Mouse (Mus musculus) midbrain, postnatal 0 days (tissue): ENCODE measurements around the gene Syna. TPM values are rescaled to one million over a fixed set of nuclear protein-coding genes. Genes with fewer than 3 reads are reported as not detected.
A peak's percentile ranks its signal among the peaks of the same experiment; 100 is the strongest.

Experiments used
- ATAC-seq: fragments of 200-750 bp; cut with Nextera tagmentation; 2 replicates; pipeline ENCODE4 v1.8.0; 2017; ENCODE audit warnings: moderate number of reproducible peaks, mild to moderate bottlenecking, moderate TSS enrichment, moderate library complexity; ENCODE audit not compliant: low FRiP score
- DNase-seq: peaks from one replicate; pipeline ENCODE4 v3.0.0-alpha.2; 2015; ENCODE audit warnings: low spot score
- H3K27ac ChIP-seq: fragments of 300-500 bp; sonication (generic); 2 replicates; pipeline ENCODE4 v1.5.1; 2014; ENCODE audit warnings: low read depth, mild to moderate bottlenecking, low read length, mixed read lengths
- H3K27me3 ChIP-seq: fragments of 300-500 bp; sonication (generic); 2 replicates; pipeline ENCODE4 v1.6.1; 2014; ENCODE audit warnings: low read length, control low read depth, mixed read lengths; ENCODE audit not compliant: insufficient read depth
- H3K36me3 ChIP-seq: fragments of 300-500 bp; sonication (generic); 2 replicates; pipeline ENCODE4 v1.6.1; 2014; ENCODE audit warnings: low read length, control low read depth, mixed read lengths; ENCODE audit not compliant: insufficient read depth
- H3K4me1 ChIP-seq: fragments of 300-500 bp; sonication (generic); 2 replicates; pipeline ENCODE4 v1.6.1; 2014; ENCODE audit warnings: mild to moderate bottlenecking, control low read depth, antibody characterized with exemption, low read length, mixed read lengths; ENCODE audit not compliant: insufficient read depth
- H3K4me2 ChIP-seq: fragments of 300-500 bp; sonication (generic); 2 replicates; pipeline ENCODE4 v1.6.1; 2014; ENCODE audit warnings: low read depth, mild to moderate bottlenecking, low read length, mixed read lengths; ENCODE audit not compliant: poor library complexity, severe bottlenecking
- H3K4me3 ChIP-seq: fragments of 300-500 bp; sonication (generic); 2 replicates; pipeline ENCODE4 v1.5.1; 2014; ENCODE audit warnings: low read depth, mild to moderate bottlenecking, low read length, moderate library complexity
- H3K9ac ChIP-seq: fragments of 300-500 bp; sonication (generic); replicated peaks from 2 replicates; pipeline ENCODE4 v1.6.1; 2014; ENCODE audit warnings: mild to moderate bottlenecking, low read length, moderate library complexity, mixed read lengths; ENCODE audit not compliant: poor library complexity, severe bottlenecking
- H3K9me3 ChIP-seq: fragments of 300-500 bp; sonication (generic); 2 replicates; pipeline ENCODE4 v1.6.1; 2016; ENCODE audit warnings: low read length, control low read depth
- CTCF ChIP-seq: IDR thresholded peaks from 2 replicates; pipeline ENCODE4 v1.5.1; 2016; ENCODE audit warnings: antibody characterized with exemption, mild to moderate bottlenecking
- WGBS: fragments of 180-500 bp; shearing (Covaris S2); extraction: QIAGEN DNeasy Blood & Tissue Kit; methylation state at CpG from one replicate; pipeline ENCODE4 v1.1.7; 2014; 5-methylcytosine and 5-hydroxymethylcytosine counted together
- microRNA-seq: library from miRNA; unstranded; fragments of <30 nt; microRNA quantifications from one replicate; pipeline ENCODE4, GENCODE M21; 2016; ENCODE audit warnings: borderline number of aligned reads
- polyA plus RNA-seq: library from polyadenylated mRNA; unstranded; fragments of >200 nt; fragmentation: Nextera tagmentation; extraction: Ambion mirVana; gene quantifications from 2 replicates; pipeline ENCODE4 v1.2.1, GENCODE M21; 2015
- total RNA-seq: library from RNA; depleted of rRNA; stranded (reverse); fragments of >200 nt; gene quantifications from 2 replicates; pipeline ENCODE4 v1.2.3, GENCODE M21; 2014; rRNA removed

Syna gene
- total and polyA plus RNA-seq, 2 experiments from 2014 or later, result 1.1 TPM; not detected in 1

- no peak for TF ChIP-seq CTCF
- no peaks in the 10 kb centered on the region for H3K27me3 ChIP-seq
- peaks cover 56% of the 10 kb centered on the region for H3K36me3 ChIP-seq
- ATAC-seq, result no peak
- no peaks in the 10 kb centered on the region for H3K4me1 ChIP-seq
- no peak overlapping the region for H3K4me2 ChIP-seq
- H3K9me3 ChIP-seq, result no peaks in the 10 kb centered on the region
- H3K4me3 ChIP-seq, result no peak overlapping the region
- no peak overlapping the region for H3K9ac ChIP-seq
- no peak for DNase-seq
- 57% methylated on average over 2 of the region's 2 CpGs for whole genome bisulfite sequencing
- H3K27ac ChIP-seq, result no peak overlapping the region
These were observed 38.8 kb downstream of the Syna start for GRCm38 (mm10) chr5:134521131-134521530.

- Histone ChIP-seq H3K36me3 (peaks cover 62% of the 10 kb centered on the region), H3K4me2 (no peak overlapping the region), H3K4me3 (no peak overlapping the region), H3K27me3 (no peaks in the 10 kb centered on the region), H3K4me1 (no peaks in the 10 kb centered on the region), H3K9ac (no peak overlapping the region), H3K9me3 (no peaks in the 10 kb centered on the region), H3K27ac (no peak overlapping the region)
- TF ChIP-seq CTCF, result no peak
- DNase-seq (no peak), ATAC-seq (no peak)
- WGBS, result 95% methylated on average over 4 of the region's 4 CpGs
These were observed 39.9 kb downstream of the Syna start for GRCm38 (mm10) chr5:134520120-134520519.

GRCm38 (mm10) chr5:134519471-134519870 lies 40.5 kb downstream of the Syna start:
- no peak overlapping the region for H3K4me3 ChIP-seq
- peaks cover 63% of the 10 kb centered on the region for H3K36me3 ChIP-seq
- no peak for ATAC-seq
- no peak overlapping the region for H3K9ac ChIP-seq
- no peaks in the 10 kb centered on the region for H3K27me3 ChIP-seq
- H3K27ac ChIP-seq, result no peak overlapping the region
- no peak for TF ChIP-seq CTCF
- H3K4me1 ChIP-seq, result no peaks in the 10 kb centered on the region
- 95% methylated on average over 5 of the region's 5 CpGs for WGBS
- H3K9me3 ChIP-seq, result no peaks in the 10 kb centered on the region
- no peak overlapping the region for H3K4me2 ChIP-seq
- no peak for DNase-seq

GRCm38 (mm10) chr5:134512086-134512485 lies 47.9 kb downstream of the Syna start:
- H3K9me3 ChIP-seq, result no peaks in the 10 kb centered on the region
- H3K9ac ChIP-seq, result no peak overlapping the region
- 52% methylated on average over 5 of the region's 5 CpGs for WGBS
- no peak for TF ChIP-seq CTCF
- H3K4me3 ChIP-seq, result no peak overlapping the region
- H3K27ac ChIP-seq, result 0 out of 2 replicates have a peak overlapping the region, but pooled peaks have one; percentile 6
- no peaks in the 10 kb centered on the region for H3K4me1 ChIP-seq
- no peak overlapping the region for H3K4me2 ChIP-seq
- ATAC-seq (peak; percentile 59), DNase-seq (peak; percentile 86)
- H3K27me3 ChIP-seq, result no peaks in the 10 kb centered on the region
- peaks cover 70% of the 10 kb centered on the region for H3K36me3 ChIP-seq

GRCm38 (mm10) chr5:134510266-134510665 lies 49.7 kb downstream of the Syna start:
- H3K4me3 ChIP-seq, result no peak overlapping the region
- DNase-seq (no peak), ATAC-seq (no peak)
- 93% methylated on average over 5 of the region's 5 CpGs for WGBS
- no peak for TF ChIP-seq CTCF
- no peaks in the 10 kb centered on the region for H3K9me3 ChIP-seq
- H3K27ac ChIP-seq, result no peak overlapping the region
- H3K27me3 ChIP-seq, result no peaks in the 10 kb centered on the region
- H3K9ac ChIP-seq, result no peak overlapping the region
- H3K36me3 ChIP-seq, result peaks cover 55% of the 10 kb centered on the region
- no peaks in the 10 kb centered on the region for H3K4me1 ChIP-seq
- H3K4me2 ChIP-seq, result no peak overlapping the region

- TF ChIP-seq CTCF, result no peak
- H3K9ac ChIP-seq, result no peak overlapping the region
- no peak overlapping the region for H3K4me2 ChIP-seq
- no peaks in the 10 kb centered on the region for H3K9me3 ChIP-seq
- H3K4me1 ChIP-seq, result no peaks in the 10 kb centered on the region
- H3K27ac ChIP-seq, result no peak overlapping the region
- H3K27me3 ChIP-seq, result no peaks in the 10 kb centered on the region
- no peak overlapping the region for H3K4me3 ChIP-seq
- DNase-seq (no peak), ATAC-seq (no peak)
- peaks cover 60% of the 10 kb centered on the region for H3K36me3 ChIP-seq
- 93% methylated on average over 5 of the region's 5 CpGs for WGBS
These were observed 51.0 kb downstream of the Syna start for GRCm38 (mm10) chr5:134508965-134509364.

Small RNA genes lying within 50 kb of the gene (microRNA-seq; reads per million reads assigned to microRNA genes)
- not detected for gene Mir7228

Other genes starting within 250 kb of the Syna start
- 96.4 and 104 TPM in 2 replicates for gene Gtf2i, start 245.4 kb downstream of the Syna start, total RNA-seq
- gene Gtf2i, start 245.4 kb downstream of the Syna start, polyA plus RNA-seq, result 74.6 and 77.2 TPM in 2 replicates
- 53.4 and 69.5 TPM in 2 replicates for gene Gtf2ird1, start 103.5 kb downstream of the Syna start, total RNA-seq
- 50.9 and 54.3 TPM in 2 replicates for gene Gtf2ird1, start 103.5 kb downstream of the Syna start, polyA plus RNA-seq
- gene Clip2, start 7.7 kb downstream of the Syna start, total RNA-seq, result 148 and 153 TPM in 2 replicates
- gene Clip2, start 7.7 kb downstream of the Syna start, polyA plus RNA-seq, result 13.1 TPM in 2 replicates
- 58.1 and 87.6 TPM in 2 replicates for gene Rfc2, start 21.2 kb upstream of the Syna start, total RNA-seq
- 155 and 157 TPM in 2 replicates for gene Rfc2, start 21.2 kb upstream of the Syna start, polyA plus RNA-seq
- 0.44 and 2.8 TPM in 2 replicates for gene Lat2, start 54.9 kb upstream of the Syna start, total RNA-seq
- gene Lat2, start 54.9 kb upstream of the Syna start, polyA plus RNA-seq, result 1.6 and 2.2 TPM in 2 replicates
- gene Eif4h, start 79.3 kb upstream of the Syna start, total RNA-seq, result 424 and 435 TPM in 2 replicates
- 302 and 311 TPM in 2 replicates for gene Eif4h, start 79.3 kb upstream of the Syna start, polyA plus RNA-seq
- gene Limk1, start 128.4 kb upstream of the Syna start, total RNA-seq, result 72.9 and 76.5 TPM in 2 replicates
- gene Limk1, start 128.4 kb upstream of the Syna start, polyA plus RNA-seq, result 15.5 and 16.7 TPM in 2 replicates
- 27.7 and 35.8 TPM in 2 replicates for gene Eln, start 187.2 kb upstream of the Syna start, total RNA-seq
- 35.0 and 36.2 TPM in 2 replicates for gene Eln, start 187.2 kb upstream of the Syna start, polyA plus RNA-seq